Mouse (Mus musculus) G1E (cell line): ENCODE measurements around the gene Surf1.

Source experiments
- CTCF ChIP-seq: IDR thresholded peaks from 2 replicates; pipeline ENCODE4 v1.5.1; 2012; ENCODE audit warnings: low read depth, low read length, inconsistent platforms, mixed read lengths
- POLR2AphosphoS5 ChIP-seq: IDR thresholded peaks from 2 replicates; pipeline ENCODE4 v1.6.1; 2012; ENCODE audit warnings: low read depth, low read length, inconsistent platforms; ENCODE audit not compliant: insufficient replicate concordance

DNA sequence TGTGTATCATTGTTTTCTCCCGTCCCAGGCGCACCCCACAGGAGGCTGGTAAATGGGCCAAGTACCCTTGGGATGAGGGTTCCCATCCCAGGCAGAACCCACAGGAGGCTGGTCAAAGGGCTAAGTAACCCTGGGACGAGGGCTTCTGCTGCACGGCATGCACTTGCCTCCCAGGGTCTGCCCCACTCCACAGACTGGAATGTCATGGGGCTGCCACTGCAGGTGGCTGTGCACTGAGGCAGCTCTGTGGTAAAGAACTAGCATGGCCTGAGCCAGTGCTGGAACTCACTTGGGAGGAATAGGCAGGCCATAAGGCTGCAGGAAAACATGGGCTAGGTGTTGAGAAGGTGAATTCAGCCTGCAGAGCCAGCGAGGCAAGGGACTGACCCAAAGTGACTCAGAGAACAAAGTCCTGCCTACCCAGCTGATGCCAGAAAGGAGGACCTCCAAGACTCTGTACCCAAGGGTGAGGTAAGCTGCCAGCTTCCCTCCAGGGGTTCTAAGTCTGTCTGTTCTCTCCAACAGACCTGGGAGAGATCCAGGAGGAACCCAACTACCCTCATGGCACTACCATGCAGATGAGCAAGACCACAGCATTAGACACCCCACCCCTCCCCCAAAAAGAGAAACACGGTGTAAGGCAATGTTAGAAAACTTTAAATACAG is 4.0 kb upstream of the Surf1 start:
- no peak for TF ChIP-seq CTCF
- TF ChIP-seq POLR2AphosphoS5, result no peak
